Mouse (Mus musculus) lung, adult 2 months (tissue): ENCODE data around the gene Ccdc115.

Experiments used
- CTCF ChIP-seq: fragments of 200-500 bp; IDR thresholded peaks from 2 replicates; pipeline ENCODE4 v1.5.1; 2011; ENCODE audit warnings: mild to moderate bottlenecking, low read length, control low read depth; ENCODE audit not compliant: insufficient read depth
- POLR2A ChIP-seq: fragments of 200-500 bp; IDR thresholded peaks from 2 replicates; pipeline ENCODE4 v1.6.1; 2011; ENCODE audit warnings: low read depth, mild to moderate bottlenecking, control low read depth, low read length, borderline replicate concordance; ENCODE audit errors: extremely low read depth

GRCm38 (mm10) chr1:34484470-34484869, 45.0 kb upstream of the Ccdc115 start:
- TF ChIP-seq CTCF (no peak), POLR2A (no peak)
